Mouse (Mus musculus): ENCODE results near the gene Il2ra. TPM values are rescaled to one million over a fixed set of nuclear protein-coding genes. Genes with fewer than 3 reads are reported as not detected.
"Not testable (repeated sequence)": the region's sequence is repeated elsewhere in the genome, so short reads cannot be mapped to it uniquely, and the experiment has no call there.

The Il2ra gene
- polyA plus RNA-seq, 1 experiment from 2014 or later: 3.8 TPM

DNA sequence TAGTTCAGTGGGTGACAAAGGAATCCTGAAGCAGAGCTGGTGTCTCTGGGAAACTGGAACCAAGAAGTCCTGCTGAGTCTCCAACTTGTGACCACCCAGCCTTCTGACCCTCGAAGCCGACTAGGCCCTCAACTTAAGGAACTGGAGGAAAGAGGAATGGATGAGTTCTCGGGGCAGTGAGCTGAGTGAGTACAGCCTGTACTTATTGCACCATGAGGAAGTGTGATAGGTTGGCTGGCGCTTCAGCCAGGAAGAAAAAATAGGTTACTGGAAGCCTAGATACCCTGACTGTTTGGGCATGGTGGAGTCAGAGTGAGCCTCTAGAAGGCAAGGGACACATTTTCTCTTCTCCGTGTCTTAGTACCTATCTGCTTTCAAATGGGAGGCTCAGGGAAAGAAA lies 65.9 kb downstream of the Il2ra start:
- no peak for ATAC-seq (ENCODE audit: borderline replicate concordance, extremely low read depth, low FRiP score, low TSS enrichment)
- Histone ChIP-seq H3K4me1 (peaks cover 14% of the 10 kb centered on the region), H3K36me3 (no peaks in the 10 kb centered on the region), H3K9ac (no peak overlapping the region), H3K4me3 (no peak overlapping the region), H3K27me3 (no peaks in the 10 kb centered on the region; the same call in 1 of the 2 replicates), H3K9me3 (no peaks in the 10 kb centered on the region), H3K27ac (no peak overlapping the region), H3K4me2 (no peak overlapping the region)
- 73% methylated on average over 5 of the region's 5 CpGs for WGBS

- H3K9ac ChIP-seq; H3K4me3 ChIP-seq; H3K27ac ChIP-seq; H3K27me3 ChIP-seq; H3K36me3 ChIP-seq; H3K4me2 ChIP-seq; ATAC-seq (ENCODE audit: borderline replicate concordance, extremely low read depth, low FRiP score, low TSS enrichment); H3K9me3 ChIP-seq: not testable (repeated sequence)
- peaks cover 12% of the 10 kb centered on the region for H3K4me1 ChIP-seq
- 49% methylated on average over 4 of the region's 4 CpGs for WGBS
Measured at GRCm38 (mm10) chr2:11710101-11710500, 67.5 kb downstream of the Il2ra start.

DNA sequence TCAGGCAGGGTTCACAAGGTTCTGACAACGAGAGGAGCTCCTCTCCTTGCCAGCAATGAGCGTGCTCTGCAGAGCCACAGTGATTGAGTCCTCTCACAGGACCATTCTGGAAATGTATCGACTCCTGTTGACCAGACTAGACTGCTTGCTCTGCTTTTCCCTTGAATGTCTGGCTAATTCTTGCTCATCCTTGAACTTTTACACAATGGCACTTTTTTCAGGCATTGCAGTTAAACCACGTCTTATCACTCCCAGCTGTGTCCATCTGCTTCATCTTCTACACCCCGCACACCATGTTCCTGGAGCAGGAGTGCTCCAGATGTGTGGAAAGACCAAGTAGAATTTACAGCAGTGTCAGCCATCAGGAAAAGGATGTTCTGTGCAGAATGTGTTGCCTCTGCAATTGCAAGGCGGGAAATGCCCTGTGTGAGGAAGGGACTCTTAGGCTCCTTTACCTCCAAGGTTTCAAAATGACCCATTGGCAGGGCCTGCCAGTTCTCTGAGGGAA lies 69.9 kb downstream of the Il2ra start:
- no peak for ATAC-seq (ENCODE audit: borderline replicate concordance, extremely low read depth, low FRiP score, low TSS enrichment)
- 66% methylated on average over 6 of the region's 6 CpGs for WGBS
- Histone ChIP-seq H3K27me3 (no peaks in the 10 kb centered on the region), H3K4me2 (no peak overlapping the region), H3K4me1 (no peaks in the 10 kb centered on the region), H3K27ac (no peak overlapping the region), H3K9me3 (no peaks in the 10 kb centered on the region), H3K4me3 (no peak overlapping the region), H3K9ac (no peak overlapping the region), H3K36me3 (no peaks in the 10 kb centered on the region)

DNA sequence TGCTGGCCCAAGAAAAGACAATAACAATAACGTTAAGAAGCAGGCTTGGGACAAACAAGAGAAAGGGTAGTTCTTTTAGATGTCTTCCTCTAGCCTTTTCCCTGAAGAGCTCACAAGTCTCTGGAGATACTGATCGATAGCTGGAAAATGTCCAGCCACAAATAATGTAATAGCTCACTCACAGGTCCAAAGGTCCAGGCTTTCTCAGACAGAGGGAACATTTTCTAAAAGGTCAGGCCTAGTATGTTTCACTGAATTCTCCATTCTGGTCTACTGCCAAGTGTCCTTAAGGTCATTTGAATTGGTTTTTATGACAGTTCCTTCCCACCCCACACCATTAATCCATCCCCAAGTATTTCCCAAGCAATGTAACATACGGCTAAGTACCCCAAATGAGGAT lies 70.4 kb downstream of the Il2ra start:
- H3K27me3 ChIP-seq: no peaks in the 10 kb centered on the region
- no peak overlapping the region for H3K27ac ChIP-seq
- no peak overlapping the region for H3K9ac ChIP-seq
- no peak for ATAC-seq (ENCODE audit: borderline replicate concordance, extremely low read depth, low FRiP score, low TSS enrichment)
- no peaks in the 10 kb centered on the region for H3K4me1 ChIP-seq
- no peak overlapping the region for H3K4me2 ChIP-seq
- no peak overlapping the region for H3K4me3 ChIP-seq
- 45% methylated on average over 3 of the region's 3 CpGs for WGBS
- no peaks in the 10 kb centered on the region for H3K9me3 ChIP-seq
- H3K36me3 ChIP-seq: no peaks in the 10 kb centered on the region

DNA sequence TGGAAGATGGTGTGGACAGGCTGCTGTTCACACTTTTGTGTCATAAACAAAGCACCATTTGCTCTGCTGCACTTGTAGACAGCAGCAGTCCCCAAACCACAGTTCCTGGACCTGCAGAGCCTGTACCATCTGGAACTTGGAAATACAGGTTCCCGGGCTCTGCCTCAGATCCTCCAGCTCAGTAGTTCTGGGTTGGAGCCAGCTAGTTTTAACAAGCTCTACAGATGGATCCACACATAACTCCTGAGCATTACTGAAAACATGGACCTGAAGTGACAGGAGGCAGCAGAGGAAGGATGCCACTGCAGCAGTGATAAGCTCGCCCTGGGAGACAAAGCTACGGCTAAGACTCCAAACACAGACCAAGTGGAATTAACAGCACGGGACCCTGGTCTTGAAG lies 71.9 kb downstream of the Il2ra start:
- H3K27ac ChIP-seq: no peak overlapping the region
- H3K9me3 ChIP-seq: no peaks in the 10 kb centered on the region
- H3K36me3 ChIP-seq: no peaks in the 10 kb centered on the region
- 72% methylated on average over 4 of the region's 4 CpGs for WGBS
- no peak overlapping the region for H3K9ac ChIP-seq
- no peaks in the 10 kb centered on the region for H3K27me3 ChIP-seq
- no peaks in the 10 kb centered on the region for H3K4me1 ChIP-seq
- ATAC-seq (ENCODE audit: borderline replicate concordance, extremely low read depth, low FRiP score, low TSS enrichment): no peak
- H3K4me2 ChIP-seq: no peak overlapping the region
- no peak overlapping the region for H3K4me3 ChIP-seq

GRCm38 (mm10) chr2:11718573-11718972 lies 76.0 kb downstream of the Il2ra start:
- no peak for ATAC-seq (ENCODE audit: borderline replicate concordance, extremely low read depth, low FRiP score, low TSS enrichment)
- H3K36me3 ChIP-seq: no peaks in the 10 kb centered on the region
- no peak overlapping the region for H3K9ac ChIP-seq

DNA sequence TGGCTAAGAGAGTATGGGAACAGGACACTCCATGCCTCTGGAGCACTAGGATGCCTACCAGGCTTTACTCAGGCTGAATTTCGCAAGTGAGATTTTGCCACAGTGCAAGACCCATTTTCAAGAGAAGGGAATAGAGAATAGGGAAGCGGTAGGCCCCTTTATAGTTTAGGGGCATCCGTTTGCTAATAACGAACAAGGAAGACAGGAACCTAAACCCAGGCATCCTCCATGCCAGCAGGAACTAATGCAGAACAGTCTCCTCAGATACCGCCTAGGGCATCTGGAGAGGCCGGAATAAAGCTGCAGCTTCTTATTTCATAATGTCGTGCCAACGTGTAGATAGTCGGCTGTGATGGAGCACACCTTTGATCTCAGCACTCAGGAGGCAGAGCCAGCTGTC lies 80.0 kb downstream of the Il2ra start:
- Histone ChIP-seq H3K4me2 (no peak overlapping the region), H3K36me3 (no peaks in the 10 kb centered on the region), H3K4me3 (no peak overlapping the region), H3K27me3 (no peaks in the 10 kb centered on the region), H3K27ac (no peak overlapping the region), H3K4me1 (no peaks in the 10 kb centered on the region), H3K9me3 (no peaks in the 10 kb centered on the region), H3K9ac (no peak overlapping the region)
- ATAC-seq (ENCODE audit: borderline replicate concordance, extremely low read depth, low FRiP score, low TSS enrichment): no peak
- 76% methylated on average over 9 of the region's 9 CpGs for WGBS

More at GRCm38 (mm10) chr2:11718573-11718972, 76.0 kb downstream of the Il2ra start:
- no peaks in the 10 kb centered on the region for H3K27me3 ChIP-seq
- WGBS: 71% methylated on average over 2 of the region's 2 CpGs
- H3K4me1 ChIP-seq: no peaks in the 10 kb centered on the region
- no peaks in the 10 kb centered on the region for H3K9me3 ChIP-seq
- H3K4me2 ChIP-seq: no peak overlapping the region
- H3K4me3 ChIP-seq: no peak overlapping the region
- no peak overlapping the region for H3K27ac ChIP-seq

DNA sequence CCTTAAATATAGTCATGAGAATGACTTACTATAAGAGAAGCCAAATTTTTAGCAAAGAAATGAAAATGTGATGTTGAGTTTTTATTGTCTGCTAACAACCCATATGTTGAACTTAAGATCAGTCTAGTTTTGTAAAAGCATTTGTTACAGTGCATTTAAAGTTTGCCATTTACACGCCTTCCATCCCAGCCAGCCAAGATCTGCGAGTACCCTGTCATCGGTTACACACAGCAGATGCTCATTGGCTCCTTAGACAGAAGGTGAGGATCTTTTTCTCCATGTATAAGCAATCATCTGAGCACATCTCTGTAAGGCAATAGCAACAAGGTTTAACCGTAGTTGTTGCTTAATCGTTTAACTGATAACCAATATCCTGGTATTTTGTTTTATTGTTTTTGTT lies 85.0 kb downstream of the Il2ra start:
- 88% methylated on average over 5 of the region's 5 CpGs for WGBS
- Histone ChIP-seq H3K27me3 (no peaks in the 10 kb centered on the region), H3K27ac (no peak overlapping the region), H3K9me3 (no peaks in the 10 kb centered on the region), H3K9ac (no peak overlapping the region), H3K4me3 (no peak overlapping the region), H3K4me2 (no peak overlapping the region), H3K36me3 (no peaks in the 10 kb centered on the region), H3K4me1 (no peaks in the 10 kb centered on the region)
- ATAC-seq (ENCODE audit: borderline replicate concordance, extremely low read depth, low FRiP score, low TSS enrichment): no peak

GRCm38 (mm10) chr2:11729091-11729490 lies 86.5 kb downstream of the Il2ra start:
- H3K27me3 ChIP-seq: no peaks in the 10 kb centered on the region
- H3K4me3 ChIP-seq: no peak overlapping the region
- H3K9me3 ChIP-seq: no peaks in the 10 kb centered on the region
- no peaks in the 10 kb centered on the region for H3K4me1 ChIP-seq
- H3K36me3 ChIP-seq: no peaks in the 10 kb centered on the region
- 39% methylated on average over 3 of the region's 3 CpGs for WGBS
- ATAC-seq (ENCODE audit: borderline replicate concordance, extremely low read depth, low FRiP score, low TSS enrichment): no peak
- no peak overlapping the region for H3K9ac ChIP-seq
- no peak overlapping the region for H3K27ac ChIP-seq
- no peak overlapping the region for H3K4me2 ChIP-seq

DNA sequence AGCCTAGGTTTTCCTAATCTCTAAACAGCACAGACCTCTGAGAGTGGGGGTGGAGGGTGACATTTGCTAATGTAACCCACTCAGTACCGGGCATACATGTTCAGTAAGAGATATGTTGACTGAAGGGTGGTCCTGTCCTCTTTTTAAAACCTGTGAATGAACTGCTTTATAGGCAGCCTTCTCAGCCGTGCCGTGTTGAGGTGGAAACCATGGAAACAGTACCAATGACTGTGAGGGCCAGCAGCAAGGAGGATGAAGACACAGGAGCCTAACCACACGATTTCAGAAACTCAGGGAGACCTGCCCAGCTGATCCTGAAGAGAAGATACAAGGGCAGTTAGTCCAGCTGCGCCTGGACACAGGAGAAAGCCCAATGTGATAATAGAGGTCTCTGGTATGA lies 90.4 kb downstream of the Il2ra start:
- H3K4me3 ChIP-seq: no peak overlapping the region
- H3K9me3 ChIP-seq: no peaks in the 10 kb centered on the region
- ATAC-seq (ENCODE audit: borderline replicate concordance, extremely low read depth, low FRiP score, low TSS enrichment): no peak
- H3K4me2 ChIP-seq: no peak overlapping the region
- H3K27ac ChIP-seq: no peak overlapping the region
- no peaks in the 10 kb centered on the region for H3K36me3 ChIP-seq
- H3K4me1 ChIP-seq: no peaks in the 10 kb centered on the region
- H3K9ac ChIP-seq: no peak overlapping the region
- WGBS: 65% methylated on average over 5 of the region's 5 CpGs
- no peaks in the 10 kb centered on the region for H3K27me3 ChIP-seq

DNA sequence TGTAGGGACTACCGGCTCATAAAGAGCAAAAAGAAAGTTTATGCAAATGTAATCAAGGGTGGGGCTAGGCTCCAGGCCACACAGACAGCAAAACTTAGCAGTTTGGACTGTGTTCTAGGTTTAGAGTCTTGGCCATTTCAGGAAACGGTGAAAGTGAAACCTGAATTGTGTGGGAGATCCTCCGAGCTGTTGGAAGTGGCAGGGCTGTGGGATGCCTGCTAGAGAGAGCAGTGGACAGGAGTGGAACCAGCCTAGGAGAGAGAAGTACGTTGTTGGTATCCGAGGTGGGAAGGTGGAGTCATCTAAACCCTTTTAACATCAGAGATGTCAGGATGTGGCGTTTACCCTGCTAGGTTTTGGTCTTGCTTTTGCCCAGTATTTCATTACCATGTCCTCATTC lies 93.2 kb downstream of the Il2ra start:
- Histone ChIP-seq H3K4me2 (no peak overlapping the region), H3K27me3 (no peaks in the 10 kb centered on the region), H3K4me3 (no peak overlapping the region), H3K9ac (no peak overlapping the region), H3K4me1 (no peaks in the 10 kb centered on the region), H3K27ac (no peak overlapping the region), H3K9me3 (no peaks in the 10 kb centered on the region), H3K36me3 (peaks cover 11% of the 10 kb centered on the region)
- 81% methylated on average over 6 of the region's 6 CpGs for WGBS
- no peak for ATAC-seq (ENCODE audit: borderline replicate concordance, extremely low read depth, low FRiP score, low TSS enrichment)

DNA sequence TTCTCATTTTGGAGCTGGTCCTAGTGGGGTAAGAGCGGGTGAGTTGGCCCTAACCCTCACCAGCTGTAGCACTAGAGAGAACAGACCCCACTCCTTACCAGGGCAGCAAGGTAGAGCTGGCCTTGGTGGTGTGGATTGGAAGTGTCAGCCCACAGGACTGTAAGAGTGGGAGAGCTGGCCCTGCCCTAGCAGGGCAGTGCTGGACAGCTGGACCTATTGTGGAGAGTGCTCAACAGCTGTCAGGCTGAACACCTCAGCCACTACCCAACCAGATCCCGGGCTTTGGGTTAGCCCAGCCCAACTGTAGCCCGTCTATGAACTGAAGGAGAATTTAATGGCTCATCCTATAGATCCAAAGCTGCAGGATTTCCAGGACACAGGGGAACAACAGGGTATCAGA lies 96.2 kb downstream of the Il2ra start:
- Histone ChIP-seq H3K36me3 (peaks cover 40% of the 10 kb centered on the region), H3K4me2 (no peak overlapping the region), H3K4me3 (no peak overlapping the region), H3K9ac (no peak overlapping the region), H3K27ac (no peak overlapping the region), H3K4me1 (no peaks in the 10 kb centered on the region), H3K9me3 (no peaks in the 10 kb centered on the region), H3K27me3 (no peaks in the 10 kb centered on the region)
- no peak for ATAC-seq (ENCODE audit: borderline replicate concordance, extremely low read depth, low FRiP score, low TSS enrichment)
- WGBS: 92% methylated on average over 3 of the region's 3 CpGs

GRCm38 (mm10) chr2:11739516-11740051 lies 97.0 kb downstream of the Il2ra start:
- ATAC-seq (ENCODE audit: borderline replicate concordance, extremely low read depth, low FRiP score, low TSS enrichment): no peak
- Histone ChIP-seq H3K27me3 (no peaks in the 10 kb centered on the region), H3K4me1 (no peaks in the 10 kb centered on the region), H3K36me3 (peaks cover 44% of the 10 kb centered on the region), H3K4me2 (no peak overlapping the region), H3K27ac (no peak overlapping the region), H3K9me3 (no peaks in the 10 kb centered on the region), H3K4me3 (no peak overlapping the region), H3K9ac (no peak overlapping the region)
- WGBS: 93% methylated on average over 4 of the region's 4 CpGs

Data from lung, embryonic 15.5 days (tissue).